Mouse (Mus musculus) heart, embryonic 15.5 days (tissue): ENCODE results near the gene Nxpe2. TPM values are rescaled to one million over a fixed set of nuclear protein-coding genes. Genes with fewer than 3 reads are reported as not detected.

Experiments
- ATAC-seq: fragments of 200-750 bp; cut with Nextera tagmentation; replicated peaks from 2 replicates; pipeline ENCODE4 v1.8.0; 2017; ENCODE audit warnings: low read depth, moderate TSS enrichment; ENCODE audit not compliant: insufficient number of reproducible peaks, insufficient read depth, low FRiP score
- H3K27ac ChIP-seq: fragments of 300-500 bp; sonication (generic); 2 replicates; pipeline ENCODE4 v1.5.1; 2015; ENCODE audit warnings: mild to moderate bottlenecking, inconsistent platforms
- H3K27me3 ChIP-seq: fragments of 300-500 bp; sonication (generic); 2 replicates; pipeline ENCODE4 v1.6.1; 2015; ENCODE audit warnings: inconsistent platforms
- H3K36me3 ChIP-seq: fragments of 300-500 bp; sonication (generic); 2 replicates; pipeline ENCODE4 v1.6.1; 2015; ENCODE audit warnings: mild to moderate bottlenecking, inconsistent platforms
- H3K4me1 ChIP-seq: fragments of 300-500 bp; sonication (generic); replicated peaks from 2 replicates; pipeline ENCODE4 v1.6.1; 2015; ENCODE audit warnings: inconsistent platforms
- H3K4me2 ChIP-seq: fragments of 300-500 bp; sonication (generic); 2 replicates; pipeline ENCODE4 v1.6.1; 2015; ENCODE audit warnings: inconsistent platforms, mild to moderate bottlenecking, moderate library complexity
- H3K4me3 ChIP-seq: fragments of 300-500 bp; sonication (generic); 2 replicates; pipeline ENCODE4 v1.5.1; 2015; ENCODE audit warnings: mild to moderate bottlenecking, inconsistent platforms
- H3K9ac ChIP-seq: fragments of 300-500 bp; sonication (generic); 2 replicates; pipeline ENCODE4 v1.6.1; 2015; ENCODE audit warnings: mild to moderate bottlenecking, inconsistent platforms
- H3K9me3 ChIP-seq: fragments of 300-500 bp; sonication (generic); replicated peaks from 2 replicates; pipeline ENCODE4 v1.6.1; 2016; ENCODE audit warnings: inconsistent platforms
- WGBS: fragments of 180-500 bp; shearing (Covaris S2); methylation state at CpG from one replicate; pipeline ENCODE4 v1.1.7; 2015; ENCODE audit warnings: mixed read lengths; 5-methylcytosine and 5-hydroxymethylcytosine counted together
- polyA plus RNA-seq: library from polyadenylated mRNA; unstranded; fragments of >200 nt; fragmentation: Nextera tagmentation; extraction: Ambion mirVana; gene quantifications from 2 replicates; pipeline ENCODE4 v1.2.1, GENCODE M21; 2015

The Nxpe2 gene
- polyA plus RNA-seq, 1 experiment from 2014 or later, result 1.7 TPM

DNA sequence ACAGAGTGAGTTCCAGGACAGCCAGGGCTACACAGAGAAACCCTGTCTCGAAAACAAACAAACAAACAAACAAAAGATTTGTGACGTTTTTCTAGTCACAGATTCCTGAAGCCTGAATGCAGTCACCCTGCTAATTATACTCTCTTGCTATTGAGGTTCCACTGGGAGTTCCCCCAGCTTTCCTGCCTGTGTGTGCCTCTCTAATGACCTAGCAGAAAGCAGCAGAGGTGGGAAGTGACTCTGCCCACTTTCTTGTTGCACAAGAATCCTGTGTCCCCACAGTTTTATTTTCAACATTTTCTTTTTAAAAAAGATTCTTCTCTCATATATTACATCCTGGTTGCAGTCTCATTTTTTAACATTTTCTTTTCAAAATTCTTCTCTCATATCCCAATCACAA lies 58.5 kb downstream of the Nxpe2 start:
- Histone ChIP-seq H3K36me3 (no peaks in the 10 kb centered on the region), H3K27me3 (no peaks in the 10 kb centered on the region), H3K4me1 (no peaks in the 10 kb centered on the region), H3K9me3 (no peaks in the 10 kb centered on the region), H3K4me3 (no peak overlapping the region), H3K27ac (no peak overlapping the region), H3K4me2 (no peak overlapping the region), H3K9ac (no peak overlapping the region)
- no peak for ATAC-seq
- WGBS, result 52% methylated on average over 2 of the region's 2 CpGs

GRCm38 (mm10) chr9:48290281-48290680 lies 63.0 kb downstream of the Nxpe2 start:
- H3K9ac ChIP-seq, result no peak overlapping the region
- H3K4me3 ChIP-seq, result no peak overlapping the region
- H3K27ac ChIP-seq, result no peak overlapping the region
- no peaks in the 10 kb centered on the region for H3K9me3 ChIP-seq
- H3K27me3 ChIP-seq, result no peaks in the 10 kb centered on the region
- no peak overlapping the region for H3K4me2 ChIP-seq
- no peak for ATAC-seq
- no peaks in the 10 kb centered on the region for H3K4me1 ChIP-seq
- 83% methylated on average over 1 of the region's 1 CpGs for WGBS
- H3K36me3 ChIP-seq, result no peaks in the 10 kb centered on the region

DNA sequence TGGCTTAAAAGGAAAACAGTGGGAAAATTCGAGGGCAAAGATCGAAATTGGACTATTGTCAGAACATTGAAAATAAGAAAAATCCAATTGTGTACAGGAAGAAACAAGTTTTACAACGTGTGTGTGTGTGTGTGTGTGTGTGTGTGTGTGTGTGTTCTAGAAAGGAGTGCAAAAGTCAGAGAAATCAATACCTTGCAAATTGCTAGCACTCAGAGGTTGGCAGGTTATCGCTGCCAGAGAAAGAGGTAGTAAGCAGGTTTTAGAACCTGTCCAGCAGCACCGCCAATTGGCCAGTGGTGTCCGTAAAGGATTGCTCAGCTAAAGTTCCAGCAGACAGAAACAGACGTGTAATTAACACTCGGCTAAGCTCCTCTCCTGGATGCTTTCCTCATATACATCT lies 69.0 kb downstream of the Nxpe2 start:
- no peaks in the 10 kb centered on the region for H3K27me3 ChIP-seq
- H3K27ac ChIP-seq, result no peak overlapping the region
- no peak overlapping the region for H3K4me2 ChIP-seq
- H3K9me3 ChIP-seq, result no peaks in the 10 kb centered on the region
- H3K4me3 ChIP-seq, result no peak overlapping the region
- no peak for ATAC-seq
- H3K36me3 ChIP-seq, result no peaks in the 10 kb centered on the region
- WGBS, result 83% methylated on average over 8 of the region's 8 CpGs
- H3K4me1 ChIP-seq, result no peaks in the 10 kb centered on the region
- H3K9ac ChIP-seq, result no peak overlapping the region

GRCm38 (mm10) chr9:48276831-48277230 lies 76.4 kb downstream of the Nxpe2 start:
- 87% methylated on average over 15 of the region's 15 CpGs for WGBS
- no peaks in the 10 kb centered on the region for H3K27me3 ChIP-seq
- no peak overlapping the region for H3K4me3 ChIP-seq
- H3K9ac ChIP-seq, result no peak overlapping the region
- no peak overlapping the region for H3K4me2 ChIP-seq
- ATAC-seq, result no peak
- H3K4me1 ChIP-seq, result no peaks in the 10 kb centered on the region
- H3K27ac ChIP-seq, result no peak overlapping the region
- no peaks in the 10 kb centered on the region for H3K36me3 ChIP-seq
- H3K9me3 ChIP-seq, result no peaks in the 10 kb centered on the region

Other genes starting within 250 kb of the Nxpe2 start
- 3.7 and 4.9 TPM in 2 replicates for gene Nxpe4, start 191.4 kb downstream of the Nxpe2 start, polyA plus RNA-seq
- 96.6 and 98.7 TPM in 2 replicates for gene Rexo2, start 127.2 kb upstream of the Nxpe2 start, polyA plus RNA-seq
- 79.7 and 81.6 TPM in 2 replicates for gene Rbm7, start 141.8 kb upstream of the Nxpe2 start, polyA plus RNA-seq
- 25.1 and 35.2 TPM in 2 replicates for gene Gm5617, start 142.0 kb upstream of the Nxpe2 start, polyA plus RNA-seq